Mouse (Mus musculus): Measurements from ENCODE around the gene Marf1.

- no peak for TF ChIP-seq EP300 (optimal IDR thresholded peaks at IDR 0.05)
- TF ChIP-seq CTCF (IDR thresholded peaks at IDR 0.05; ENCODE audit: low read depth) = no peak
These were observed 22.4 kb upstream of the Marf1 start for GRCm38 (mm10) chr16:14185516-14185915.
